Mouse (Mus musculus) left cerebral cortex, adult 8-10 months (tissue): Measurements from ENCODE around the gene Mroh3. TPM values are rescaled to one million over a fixed set of nuclear protein-coding genes. Genes with fewer than 3 reads are reported as not detected.
A peak's percentile ranks its signal among the peaks of the same experiment; 100 is the strongest.

ENCODE experiments used
- DNase-seq, 2 experiments: peaks; one replicate each; pipeline ENCODE4 v3.0.0; 2022; ENCODE audit warnings: low spot score in 2 of 2
- total RNA-seq, 4 experiments: library from RNA; stranded (reverse); gene quantifications; 2 replicates each; pipeline ENCODE4 v1.2.4; 2022

Gene Mroh3
- total RNA-seq = 1 to 10 TPM in 1 of 4 experiments, under 1 TPM in 3; 0.37 to 1.2 (median 0.56) TPM

DNA sequence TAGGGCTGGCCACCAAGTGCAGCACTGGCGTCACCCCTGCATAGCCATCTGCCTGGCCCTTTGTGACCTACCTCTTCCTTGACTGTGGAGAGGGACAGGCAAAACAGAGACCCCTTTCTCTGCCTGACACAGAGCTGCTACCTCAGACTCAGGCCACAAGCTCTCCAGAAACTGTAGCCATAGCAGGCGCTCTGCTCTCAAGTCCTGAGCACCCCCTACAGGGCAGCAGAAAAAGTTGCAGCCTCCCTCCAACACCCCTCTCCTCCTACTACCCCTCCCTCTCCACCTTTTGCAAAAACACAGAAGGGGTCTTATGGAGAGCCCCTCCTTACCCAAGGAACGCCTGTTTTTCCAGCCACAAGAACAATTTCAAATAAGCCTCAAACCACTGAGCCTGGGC, at the start of gene Mroh3:
Gene Mroh3 (minus strand): TSS at position 26 of the 400 bp plus-strand sequence.
- DNase-seq = no peak

GRCm38 (mm10) chr1:136260635-136261238, 48.1 kb upstream of the Mroh3 start, which contains the start of gene Gpr25:
Gene Gpr25 (minus strand): TSS chr1:136260873.
- DNase-seq = no peak

DNA sequence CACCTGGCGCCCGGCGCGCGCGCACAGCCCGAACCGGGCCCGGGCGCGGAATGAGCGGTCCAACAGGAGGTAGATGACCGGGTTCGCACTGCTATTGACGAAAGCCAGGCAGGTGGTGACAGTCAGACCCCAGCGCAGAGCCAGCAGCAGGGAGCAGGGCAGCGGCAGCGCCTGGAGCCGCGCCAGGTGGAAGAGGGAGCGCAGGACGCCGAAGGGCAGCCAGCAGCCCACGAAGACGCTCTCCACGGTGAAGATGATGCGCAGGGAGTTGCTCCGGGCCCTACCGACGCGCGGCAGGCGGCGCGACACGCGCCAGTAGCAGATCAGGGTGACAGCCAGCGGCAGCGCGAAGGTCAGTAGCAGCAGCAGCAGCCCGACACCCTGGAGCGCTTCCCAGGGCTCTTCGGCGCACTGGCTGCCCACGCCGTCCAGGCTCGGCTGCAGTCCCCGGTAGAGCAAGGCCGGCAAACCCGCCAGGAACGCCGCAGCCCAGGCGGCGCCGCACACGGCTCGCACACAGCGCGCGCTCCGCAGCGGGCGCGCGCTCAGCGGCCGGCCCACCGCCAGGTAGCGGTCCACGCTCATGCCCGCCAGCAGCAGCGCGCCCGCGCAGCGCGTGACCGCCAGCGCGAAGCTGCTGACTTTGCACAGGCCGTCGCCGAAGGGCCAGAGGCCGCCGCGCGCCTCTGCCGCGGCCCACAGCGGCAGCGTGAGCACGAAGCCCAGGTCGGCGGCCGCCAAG, 47.4 kb upstream of the Mroh3 start:
- DNase-seq = peak; percentile 39 to 58

DNA sequence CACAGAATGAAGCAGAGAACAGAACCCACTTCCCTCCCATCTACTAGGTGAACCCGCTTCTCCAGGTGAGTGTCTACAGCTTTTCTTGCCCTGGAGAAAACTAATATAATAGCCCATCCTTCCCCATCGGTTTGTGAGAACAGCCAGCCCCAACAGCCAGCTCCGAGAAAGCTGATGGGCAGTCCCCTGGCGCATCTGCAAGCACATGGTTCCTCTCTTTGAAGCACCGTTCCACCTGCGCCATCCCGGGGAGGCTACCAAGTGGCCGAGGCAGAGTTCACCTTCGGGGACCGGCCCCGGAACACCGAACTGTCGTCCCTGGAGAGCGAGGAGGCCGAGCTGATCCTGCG, 46.9 kb upstream of the Mroh3 start:
- DNase-seq = no peak

DNA sequence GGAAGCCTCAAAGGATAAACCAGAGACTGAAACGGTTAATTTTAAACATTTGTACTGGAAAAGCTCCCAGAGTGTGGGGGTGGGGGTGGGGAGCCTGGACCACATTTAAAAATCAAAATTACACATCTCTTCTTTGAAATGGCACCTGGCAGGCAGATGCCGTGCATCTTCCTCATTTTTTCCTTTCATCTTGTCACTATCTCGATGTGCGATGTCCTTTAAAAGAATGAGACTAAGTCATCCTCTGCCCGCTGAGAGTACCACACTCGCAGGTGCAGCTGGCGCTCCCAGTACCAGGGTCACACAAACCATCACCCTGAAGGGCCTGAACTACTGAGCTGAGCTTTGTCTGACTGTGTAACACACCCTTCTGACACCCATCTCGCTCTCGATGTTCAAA, 45.9 kb upstream of the Mroh3 start:
- no peak for DNase-seq

DNA sequence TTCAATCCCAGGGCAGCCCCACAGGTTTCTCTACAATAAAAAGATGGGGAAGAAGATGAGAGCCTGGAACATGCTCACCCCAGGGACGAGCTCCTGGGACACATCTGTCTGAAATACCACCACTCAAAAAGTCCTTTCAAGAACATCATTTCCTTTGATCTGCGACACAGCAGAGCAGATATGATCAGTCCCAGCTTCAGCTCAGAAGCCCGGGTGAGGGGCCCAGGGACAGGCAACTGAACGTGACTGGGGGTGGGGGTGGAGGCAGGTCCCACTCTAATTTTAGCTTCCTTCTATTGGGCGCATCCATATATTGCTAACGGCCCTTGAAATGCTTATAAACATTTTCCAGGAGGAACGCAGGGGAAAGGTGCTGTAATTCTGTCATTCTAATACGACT, 43.0 kb upstream of the Mroh3 start:
- no peak for DNase-seq

DNA sequence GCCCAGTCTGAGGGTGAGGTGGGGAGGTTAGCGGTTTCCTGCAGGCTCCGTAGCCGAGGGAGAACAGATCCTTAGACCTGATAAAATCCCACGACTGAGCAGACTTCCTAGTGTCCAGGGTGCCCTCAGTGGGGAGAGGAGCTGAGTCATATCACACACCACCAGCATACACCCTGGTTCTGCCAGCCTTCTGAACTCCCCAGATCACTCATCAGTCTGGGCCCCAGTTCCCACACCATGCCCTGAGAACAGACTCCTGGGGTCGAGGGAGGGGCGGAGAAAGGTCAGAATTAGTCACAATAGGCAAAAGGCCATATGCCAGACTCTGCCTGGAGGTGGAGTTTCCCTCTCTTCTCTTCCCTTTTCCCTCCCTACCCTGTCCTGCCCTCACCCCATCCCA, 42.5 kb upstream of the Mroh3 start:
- no peak for DNase-seq

- DNase-seq = no peak
Measured at GRCm38 (mm10) chr1:136254503-136255065, 42.0 kb upstream of the Mroh3 start.

DNA sequence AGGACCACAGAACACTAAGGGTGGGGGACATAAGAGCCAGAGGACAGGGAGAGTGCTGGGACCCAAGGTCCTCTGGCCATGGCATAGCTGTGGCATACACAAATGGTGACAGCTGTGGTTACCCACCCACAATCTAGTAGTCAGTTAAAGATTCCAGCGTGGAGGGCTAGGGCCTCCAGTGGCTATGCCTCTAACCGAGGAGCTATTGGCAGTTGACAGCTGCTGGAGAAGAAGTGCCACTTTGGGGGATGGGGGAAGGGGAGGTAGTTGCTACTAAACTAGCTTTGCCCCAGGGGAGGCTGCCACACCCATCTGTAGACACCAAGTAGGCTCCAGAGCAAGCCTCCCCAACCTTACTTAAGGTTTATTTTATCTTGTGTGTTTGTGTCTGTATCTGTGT, 40.8 kb upstream of the Mroh3 start:
- DNase-seq = no peak

DNA sequence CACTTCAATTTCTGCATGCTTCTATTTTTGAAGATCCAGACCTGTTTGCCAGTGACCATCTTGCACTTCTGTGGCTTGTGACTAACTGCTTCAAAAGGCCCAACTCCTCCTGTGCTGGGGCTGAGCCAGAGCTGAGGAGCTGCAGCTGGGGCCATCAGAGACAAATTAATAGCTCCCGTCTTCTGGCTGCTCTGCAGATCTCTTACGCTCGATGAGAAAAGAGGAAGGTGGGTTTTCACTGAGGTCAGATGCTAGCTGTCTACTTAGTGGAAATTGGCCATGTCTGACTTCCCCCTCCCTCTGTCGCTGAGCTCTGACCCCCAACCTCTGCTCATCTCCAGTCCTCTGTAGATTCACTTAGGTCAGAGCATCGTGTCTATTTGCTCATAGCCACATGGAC, 37.0 kb upstream of the Mroh3 start:
- DNase-seq = no peak

DNA sequence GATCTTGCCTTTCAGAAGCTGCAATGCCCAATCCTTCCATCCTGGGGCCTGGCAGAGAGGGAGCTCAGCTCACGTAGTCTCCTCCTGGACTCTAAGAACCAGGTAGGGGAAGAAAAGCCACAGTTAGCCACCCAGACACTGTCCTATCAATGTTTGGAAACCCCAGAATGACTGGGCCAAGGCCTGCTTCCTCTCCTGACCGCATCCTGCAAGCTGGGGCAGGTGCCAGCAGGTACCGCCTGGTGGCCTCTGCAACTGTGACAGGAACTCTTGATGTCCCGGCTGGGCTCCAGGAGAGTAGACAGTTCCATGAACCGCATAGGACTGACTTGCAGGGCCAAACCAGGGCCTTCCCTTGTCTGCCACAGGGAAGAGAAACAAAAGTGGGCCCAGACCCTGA, 34.8 kb upstream of the Mroh3 start:
- DNase-seq = no peak

- DNase-seq = no peak
Measured at GRCm38 (mm10) chr1:136244469-136244868, 31.8 kb upstream of the Mroh3 start.

- DNase-seq = no peak
Measured at GRCm38 (mm10) chr1:136241801-136242200, 29.2 kb upstream of the Mroh3 start.

GRCm38 (mm10) chr1:136238495-136238894, 25.9 kb upstream of the Mroh3 start:
- no peak for DNase-seq

GRCm38 (mm10) chr1:136234595-136235092, 22.0 kb upstream of the Mroh3 start:
- no peak for DNase-seq

GRCm38 (mm10) chr1:136233892-136234594, 21.4 kb upstream of the Mroh3 start, which contains the start of gene Inava:
Gene Inava (minus strand): TSS chr1:136234264.
- DNase-seq = peak; percentile 23 to 37

- no peak for DNase-seq
Measured at GRCm38 (mm10) chr1:136232986-136233790, 20.6 kb upstream of the Mroh3 start.

DNA sequence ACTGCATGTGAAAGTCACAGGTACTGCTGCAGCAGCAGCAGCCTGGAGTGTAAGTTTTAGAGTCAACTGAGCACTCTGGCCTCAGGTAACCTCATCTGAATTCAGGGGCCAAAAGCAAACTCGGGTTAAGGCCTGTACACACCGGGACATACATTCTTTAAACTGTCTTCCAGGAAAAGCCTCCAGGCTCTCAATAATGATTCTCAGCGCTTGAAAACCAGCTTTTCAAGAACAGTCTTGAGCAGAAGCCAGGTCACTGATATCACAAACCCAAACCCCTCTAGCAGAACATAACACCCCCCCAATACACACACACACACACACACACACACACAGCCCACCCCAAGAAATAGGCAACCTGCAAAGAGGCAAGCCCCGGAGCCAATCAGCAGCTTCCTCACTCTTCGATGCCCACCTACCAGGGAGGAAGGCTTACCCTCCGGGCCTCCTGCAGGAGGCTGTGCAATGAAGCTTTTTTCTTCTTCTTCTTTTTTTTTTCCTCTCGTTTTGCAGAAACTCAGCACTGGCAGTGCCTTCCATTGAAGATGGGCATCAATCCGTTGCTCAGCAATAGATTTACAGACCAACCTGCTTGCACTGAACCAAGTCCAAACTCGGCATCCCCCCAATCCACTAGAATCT, 19.8 kb upstream of the Mroh3 start:
- DNase-seq = no peak

DNA sequence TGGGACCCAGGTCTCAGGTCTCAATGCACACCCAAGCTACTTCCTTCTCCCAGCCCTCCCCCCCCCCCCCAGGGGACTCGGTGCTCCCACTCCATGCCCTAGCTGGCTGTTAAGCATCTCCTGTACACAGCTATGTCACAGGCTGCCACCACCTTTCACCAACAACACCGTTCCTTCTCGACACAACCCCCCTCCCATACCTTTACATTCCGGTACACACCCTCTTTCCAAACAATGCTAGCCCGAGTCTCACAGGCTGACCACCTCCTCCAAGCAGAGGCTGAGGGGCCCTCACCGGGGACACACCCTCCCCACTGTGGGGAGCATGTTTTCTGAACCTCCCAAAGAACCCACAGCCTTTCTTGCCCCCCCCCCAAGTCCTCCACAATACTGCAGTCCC, 19.0 kb upstream of the Mroh3 start:
- DNase-seq = no peak

GRCm38 (mm10) chr1:136230201-136230600, 17.6 kb upstream of the Mroh3 start:
- DNase-seq = no peak

DNA sequence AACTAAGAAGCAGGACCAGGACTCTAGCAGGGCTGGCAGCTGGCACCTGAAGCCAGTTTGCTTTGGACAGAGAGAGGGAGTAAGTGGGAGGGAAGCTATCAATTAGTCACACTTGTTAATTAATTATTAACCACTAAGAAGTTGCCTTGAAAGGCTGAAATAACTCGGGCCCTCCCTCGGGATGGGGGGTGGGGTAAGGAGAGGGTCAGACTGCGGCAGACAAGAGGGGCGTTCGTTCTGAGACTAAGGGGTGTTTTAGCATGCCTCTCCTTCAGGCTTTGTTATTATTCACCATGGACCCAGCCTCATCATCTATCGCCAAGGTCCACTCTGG, 16.4 kb upstream of the Mroh3 start:
- no peak for DNase-seq
